Mouse (Mus musculus) spleen, postnatal 14 days (tissue): ENCODE data around the gene Smc1b.
A peak's percentile ranks its signal among the peaks of the same experiment; 100 is the strongest.
"Not testable (repeated sequence)": the region's sequence is repeated elsewhere in the genome, so short reads cannot be mapped to it uniquely, and the experiment has no call there.

Source experiments
- DNase-seq, 2 experiments: peaks; one replicate each; pipeline ENCODE4 v3.0.0; 2021 to 2022; ENCODE audit warnings: low spot score in 2 of 2

Gene Smc1b

GRCm38 (mm10) chr15:85135143-85135542, 3.4 kb upstream of the Smc1b start:
- no peak for DNase-seq

DNA sequence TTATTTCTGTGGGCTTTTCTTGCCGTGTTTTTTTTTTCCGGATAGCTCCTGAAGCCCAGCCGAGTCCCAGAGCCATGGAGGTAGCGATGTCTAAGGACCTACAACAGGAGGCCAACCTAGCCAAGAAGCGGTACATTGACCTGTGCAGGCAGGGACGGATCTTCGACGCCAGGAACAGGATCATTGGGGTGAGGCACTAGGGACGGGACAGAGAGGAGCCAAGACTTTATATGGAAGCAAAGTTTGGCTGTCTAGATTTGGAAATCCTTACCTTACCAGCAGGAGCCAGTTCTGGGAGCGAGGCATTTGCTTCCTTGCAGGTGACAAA, 393 bp upstream of the Smc1b start:
- no peak for DNase-seq

- DNase-seq, result no peak
These were observed 46.1 kb downstream of the Smc1b start for GRCm38 (mm10) chr15:85085641-85086040.

DNA sequence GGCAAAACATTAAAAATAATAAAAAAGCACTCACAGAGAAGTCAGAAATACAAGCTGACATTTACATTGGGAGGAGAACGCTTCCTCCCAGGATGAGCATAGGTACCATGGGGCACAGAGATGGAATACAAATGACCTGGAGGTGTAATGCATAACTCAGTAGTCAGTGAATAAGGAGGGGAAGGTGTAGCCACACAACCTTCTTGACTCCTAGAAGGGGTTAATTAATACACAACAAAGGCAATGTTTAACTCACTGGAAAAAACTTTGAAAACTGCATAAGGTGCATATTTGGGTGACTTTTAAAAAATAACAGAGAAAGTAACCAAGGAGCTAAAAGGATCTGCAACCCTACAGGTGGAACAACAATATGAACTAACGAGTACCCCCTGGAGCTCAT, 59.1 kb downstream of the Smc1b start:
- DNase-seq, result no peak

DNA sequence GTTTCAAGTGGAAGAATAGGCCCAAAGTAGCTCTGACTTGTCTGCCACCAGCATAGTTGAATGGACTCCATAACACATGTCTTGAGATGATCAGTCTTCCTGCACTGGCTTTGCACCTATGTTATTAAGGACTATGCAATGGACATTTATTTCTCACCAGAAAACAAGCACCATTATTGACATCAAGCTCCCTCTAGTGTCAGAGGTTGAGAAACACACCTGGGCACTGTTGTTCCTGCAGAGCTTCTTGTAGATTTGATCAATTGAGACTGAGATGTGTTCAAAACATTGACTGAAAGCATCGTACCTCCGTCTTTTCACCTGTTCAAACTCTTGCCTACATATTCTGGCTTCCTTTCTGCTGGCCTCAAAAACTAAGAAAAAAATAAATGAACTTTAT, 61.2 kb downstream of the Smc1b start:
- peak in 1 of 2 experiments; percentile 18 for DNase-seq

DNA sequence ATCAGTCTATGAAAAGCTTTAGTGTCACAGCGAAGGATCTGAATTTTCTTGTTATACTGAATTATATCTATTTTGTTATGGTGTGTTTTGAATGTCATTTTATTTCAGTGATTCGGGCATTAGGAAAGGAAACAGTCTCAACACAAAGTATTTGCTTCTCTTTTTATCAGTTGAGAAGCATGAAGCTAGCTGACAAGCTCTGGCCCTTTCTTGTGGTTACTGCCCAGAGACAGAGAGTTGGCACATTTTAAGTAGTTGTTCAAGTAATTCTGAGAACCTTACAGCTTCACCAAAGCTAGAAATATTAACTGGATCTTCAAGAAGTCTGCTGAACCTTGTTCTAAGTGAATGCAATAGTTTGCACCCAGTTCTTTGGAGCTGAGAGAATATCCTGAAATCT, 68.3 kb downstream of the Smc1b start:
- DNase-seq, result no peak

GRCm38 (mm10) chr15:85055186-85055585, 76.6 kb downstream of the Smc1b start:
- DNase-seq, result no peak

GRCm38 (mm10) chr15:85054098-85054497, 77.7 kb downstream of the Smc1b start:
- DNase-seq, result no peak

- DNase-seq, result no peak
These were observed 82.0 kb downstream of the Smc1b start for GRCm38 (mm10) chr15:85049758-85050157.

- DNase-seq, result no peak
These were observed 83.9 kb downstream of the Smc1b start for GRCm38 (mm10) chr15:85047865-85048264.

DNA sequence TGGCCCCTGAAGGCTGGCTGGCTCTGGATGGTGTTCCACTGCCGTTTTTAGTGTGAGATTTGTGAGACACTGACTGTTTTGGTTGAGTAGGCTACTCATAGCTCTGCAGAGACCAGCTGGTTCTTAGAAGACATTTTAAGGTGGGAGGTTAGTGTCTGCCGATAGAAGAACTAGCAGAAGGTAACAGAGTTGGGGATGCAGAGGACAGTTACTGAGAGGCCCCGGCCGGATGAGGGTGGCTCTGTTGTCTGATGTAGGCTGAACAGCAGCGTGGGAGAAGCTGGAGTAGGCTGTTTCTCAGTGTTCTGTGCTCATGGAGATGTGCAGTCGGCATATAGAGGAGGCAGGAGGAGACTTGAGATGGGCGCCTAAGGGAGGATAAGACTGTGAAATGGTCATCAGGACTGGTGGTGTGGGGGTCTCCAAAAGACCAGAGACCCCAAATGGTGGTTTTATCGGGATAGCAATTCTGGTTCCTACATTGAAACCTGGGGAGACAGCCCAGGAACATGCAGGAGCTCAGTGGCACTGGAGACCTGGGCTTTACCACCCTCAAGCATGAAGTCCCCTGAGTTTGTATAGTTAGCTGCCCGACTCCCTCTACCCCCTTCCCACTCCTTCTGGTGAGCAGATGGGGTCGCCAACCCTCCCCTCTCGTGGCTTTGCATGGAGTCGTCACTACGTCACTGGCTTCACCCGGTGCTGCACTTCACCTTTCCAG, 85.4 kb downstream of the Smc1b start:
- DNase-seq, result no peak

DNA sequence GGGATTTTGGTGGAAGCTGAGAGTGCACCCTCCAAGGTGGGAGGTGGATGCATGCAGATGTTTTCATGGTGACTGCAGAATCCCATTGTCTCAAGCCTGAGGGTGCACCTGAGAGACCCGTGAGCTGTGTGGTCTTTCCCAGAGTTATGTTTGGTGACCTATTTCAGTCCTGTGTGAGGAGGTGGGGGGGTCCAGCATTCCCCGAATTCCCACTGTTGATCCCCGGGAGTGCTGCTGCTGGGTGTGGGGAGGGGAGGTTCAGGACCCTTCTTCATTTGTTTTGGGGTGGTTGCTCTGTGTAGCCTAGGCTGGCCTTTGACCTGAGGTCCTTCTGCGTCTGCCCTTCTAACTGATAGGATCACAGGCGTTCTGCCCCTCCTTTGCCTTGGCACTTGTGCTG, 88.0 kb downstream of the Smc1b start:
- no peak for DNase-seq

DNA sequence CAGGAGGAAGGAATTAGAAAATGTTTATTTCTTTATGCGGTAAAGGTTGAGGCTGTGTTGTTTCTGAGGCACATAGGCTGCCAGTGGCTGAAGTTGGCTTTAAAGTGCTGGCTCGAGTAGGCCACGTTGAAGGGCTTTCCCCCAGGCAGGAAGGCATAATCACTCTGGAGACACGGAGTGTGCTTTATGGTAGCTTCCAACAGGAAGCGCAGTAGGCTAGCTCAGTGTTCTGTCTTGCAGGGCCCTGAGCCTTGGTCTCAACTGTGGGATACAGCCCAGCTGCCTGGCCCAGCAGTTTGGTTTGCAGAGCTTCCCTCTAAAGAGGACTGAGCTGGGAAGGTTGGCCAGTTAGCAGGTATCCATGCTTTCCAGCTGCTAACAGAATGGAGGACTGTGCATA, 88.6 kb downstream of the Smc1b start:
- DNase-seq, result no peak

GRCm38 (mm10) chr15:85042361-85042954, 89.3 kb downstream of the Smc1b start:
- DNase-seq, result peak in 1 of 2 experiments; percentile 54

DNA sequence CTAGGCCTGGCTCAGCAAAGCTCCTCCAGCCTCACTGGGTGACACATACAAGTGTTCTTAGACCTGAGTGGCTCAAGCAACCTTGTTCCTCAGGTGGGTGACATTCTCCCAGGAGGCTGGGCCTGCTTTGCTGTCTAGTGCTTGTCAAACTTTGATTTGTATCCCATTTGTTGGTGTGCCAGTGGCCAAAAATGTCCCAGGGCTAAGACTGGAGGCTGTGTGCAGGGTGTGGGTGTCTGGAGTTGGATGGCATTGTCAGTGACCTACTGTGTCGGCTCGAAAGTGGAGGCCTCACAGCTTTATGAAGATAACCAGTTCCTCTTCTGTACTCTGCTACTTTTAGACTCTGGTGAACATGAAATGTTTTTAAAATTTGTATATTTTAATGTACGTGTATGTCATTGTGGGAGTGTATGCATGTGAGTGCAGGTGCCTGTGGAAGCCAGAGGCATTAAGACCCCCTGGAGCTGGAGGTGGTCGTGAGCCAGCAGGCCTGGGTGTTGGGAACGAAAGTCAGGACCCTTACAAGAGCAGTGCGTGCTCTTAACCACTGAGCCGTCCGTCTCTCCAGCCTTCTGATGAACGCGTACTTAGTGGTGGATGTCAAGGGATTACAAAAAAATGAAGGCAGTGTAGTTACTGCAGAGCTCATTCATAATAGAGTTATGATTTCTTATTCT, 90.1 kb downstream of the Smc1b start:
- no peak for DNase-seq

GRCm38 (mm10) chr15:85037343-85037690, 94.4 kb downstream of the Smc1b start:
- DNase-seq, result no peak

GRCm38 (mm10) chr15:85036566-85037342, 95.0 kb downstream of the Smc1b start:
- DNase-seq, result peak; percentile 94 to 96

DNA sequence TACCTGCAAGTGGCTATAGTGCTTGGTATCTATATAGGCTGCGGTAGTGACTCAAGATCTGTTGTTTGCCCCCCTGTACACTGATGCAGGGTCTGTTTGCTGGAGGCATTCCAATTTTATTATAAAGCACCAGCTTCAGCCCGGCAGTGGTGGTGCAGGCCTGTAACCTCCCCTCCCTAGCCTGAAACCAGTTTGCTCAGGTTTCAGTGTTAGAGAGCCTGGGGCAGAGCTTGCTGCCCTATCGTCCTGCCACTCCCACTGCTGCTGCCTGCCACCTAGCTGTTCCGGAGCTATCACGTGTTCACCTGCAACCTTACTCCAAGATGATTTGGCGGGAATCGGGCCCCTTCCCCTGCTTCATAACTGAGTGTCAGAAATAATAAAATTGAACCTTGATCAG, 97.8 kb downstream of the Smc1b start:
- not testable (repeated sequence) for DNase-seq

DNA sequence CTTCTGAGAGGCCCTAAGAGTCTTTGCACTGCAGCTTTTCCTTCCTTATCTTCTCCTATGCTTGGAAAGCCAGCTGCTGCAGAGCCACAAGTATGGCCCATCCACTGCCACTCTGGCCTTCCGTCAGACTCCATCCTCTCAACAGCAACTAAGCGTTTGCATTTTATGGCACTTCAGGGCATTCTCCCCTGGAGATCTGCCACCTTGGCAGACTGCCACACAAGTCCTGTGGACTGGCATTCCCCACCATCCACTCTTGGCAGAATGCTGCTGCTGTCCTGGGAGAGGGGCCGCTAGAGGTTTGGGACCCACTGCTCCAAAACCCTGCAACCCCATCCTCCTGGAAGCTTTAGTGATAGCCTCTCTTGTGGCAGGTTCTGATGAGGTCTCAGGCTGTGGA, 99.9 kb downstream of the Smc1b start:
- no peak for DNase-seq

- not testable (repeated sequence) for DNase-seq
These were observed 101.1 kb downstream of the Smc1b start for GRCm38 (mm10) chr15:85030643-85031042.

- DNase-seq, result not testable (repeated sequence)
These were observed 103.1 kb downstream of the Smc1b start, which contains the start of gene Fam118a for GRCm38 (mm10) chr15:85028648-85029047. TSS of gene Fam118a (plus strand) at chr15:85028948.

DNA sequence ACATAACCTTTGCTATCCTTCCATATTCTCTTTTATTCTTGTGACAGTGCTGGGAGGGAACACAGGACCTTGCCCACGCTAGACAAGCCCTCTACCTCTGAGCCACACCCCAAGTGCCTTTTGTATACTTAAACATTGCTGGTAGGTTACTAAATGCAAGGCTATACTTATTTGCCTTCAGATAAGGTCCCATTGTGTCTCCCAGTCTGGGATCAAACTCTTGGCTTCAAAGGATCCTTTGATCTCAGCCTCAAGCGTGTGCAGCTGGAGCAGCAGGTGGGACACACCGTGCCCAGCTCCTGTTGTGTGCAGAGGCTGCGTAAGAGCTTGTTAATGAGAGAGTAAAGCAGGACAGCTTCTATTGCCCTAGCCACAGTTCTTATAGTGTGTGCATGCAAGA, 104.0 kb downstream of the Smc1b start:
- DNase-seq, result no peak
